Mouse (Mus musculus) telencephalon, adult 2 months (tissue): ENCODE results near the gene Etv6.
A peak's percentile ranks its signal among the peaks of the same experiment; 100 is the strongest.

ENCODE experiments used
- DNase-seq: peaks from one replicate; pipeline ENCODE4 v3.0.0-alpha.2; 2011; ENCODE audit warnings: low read depth, low spot score

Etv6 gene

DNA sequence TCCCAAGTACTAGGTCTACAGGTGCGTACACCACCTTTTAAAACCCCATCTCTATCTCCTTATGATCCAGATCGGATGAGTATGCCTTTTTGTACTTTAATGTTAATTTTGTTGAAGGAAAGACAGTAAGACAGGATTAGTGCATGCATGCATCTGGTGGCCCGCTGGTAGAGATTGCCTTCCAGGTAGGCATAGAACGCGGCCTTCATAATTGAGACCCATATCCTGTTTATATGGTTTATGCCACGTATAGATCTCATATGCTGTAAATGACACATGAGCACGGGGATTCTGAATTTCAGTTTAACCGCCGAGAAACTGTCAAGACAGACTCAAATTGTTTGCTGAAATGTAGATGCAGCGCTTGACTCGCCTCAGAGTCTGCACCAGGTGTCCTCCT lies 133.3 kb downstream of the Etv6 start:
- DNase-seq = no peak

DNA sequence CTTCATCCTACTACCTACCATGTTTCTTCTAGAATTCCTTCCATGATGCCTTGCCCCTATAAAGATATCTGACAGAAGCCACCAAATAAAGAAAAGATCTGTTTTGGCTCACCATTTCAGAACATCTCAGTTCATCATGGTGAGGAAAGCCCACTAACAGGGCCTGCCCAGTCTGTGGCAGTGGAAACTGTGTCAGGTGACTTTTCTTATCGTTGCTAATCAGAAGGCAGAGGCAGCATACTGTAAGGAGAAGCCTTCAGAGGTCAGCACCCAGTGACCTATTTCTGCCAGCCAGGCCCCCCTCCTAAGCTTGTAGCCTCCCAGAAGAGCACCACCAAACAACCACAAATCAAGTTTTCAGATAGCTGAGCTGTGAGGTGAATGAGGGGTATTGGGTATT lies 135.7 kb downstream of the Etv6 start:
- no peak for DNase-seq

DNA sequence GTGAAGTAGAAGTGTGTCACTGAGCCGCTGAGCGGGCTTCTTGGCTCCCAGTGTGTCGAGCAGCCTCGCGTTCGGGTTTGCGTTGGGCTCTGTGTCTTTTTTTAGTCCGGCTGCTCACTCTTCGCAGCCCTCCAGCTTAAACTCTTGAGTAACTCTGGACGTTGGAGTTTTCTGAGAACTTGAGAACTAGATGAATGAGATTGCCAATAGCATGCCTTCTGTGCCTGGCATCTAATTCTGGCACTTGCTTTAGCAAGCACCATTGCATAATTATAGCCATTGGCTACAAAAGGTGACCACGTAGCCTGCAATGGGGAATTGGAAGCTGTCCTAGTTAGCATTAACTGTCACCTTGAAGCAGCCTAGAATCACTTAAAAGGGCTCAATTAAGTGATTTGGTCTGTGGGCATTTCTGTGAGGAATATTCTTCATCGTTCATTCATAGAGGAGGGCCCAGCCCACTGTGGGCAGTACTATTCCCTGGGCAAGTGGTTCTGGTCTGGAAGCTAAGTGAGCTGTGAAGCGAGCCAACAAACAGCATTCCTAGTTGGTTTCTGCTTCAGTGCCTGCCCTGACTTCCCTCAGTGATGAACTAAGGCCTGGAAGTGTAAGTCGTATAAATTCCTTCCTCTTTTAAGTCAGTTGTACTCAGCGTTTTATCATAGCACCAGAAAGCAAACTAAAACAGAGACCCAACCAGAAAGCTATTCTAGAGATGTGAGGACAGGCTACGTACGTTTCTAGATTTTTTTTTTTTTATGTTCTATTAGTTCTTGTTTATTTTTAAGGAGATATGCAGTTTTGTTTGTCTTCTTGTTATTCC lies 136.6 kb downstream of the Etv6 start:
- peak; percentile 80 for DNase-seq

DNA sequence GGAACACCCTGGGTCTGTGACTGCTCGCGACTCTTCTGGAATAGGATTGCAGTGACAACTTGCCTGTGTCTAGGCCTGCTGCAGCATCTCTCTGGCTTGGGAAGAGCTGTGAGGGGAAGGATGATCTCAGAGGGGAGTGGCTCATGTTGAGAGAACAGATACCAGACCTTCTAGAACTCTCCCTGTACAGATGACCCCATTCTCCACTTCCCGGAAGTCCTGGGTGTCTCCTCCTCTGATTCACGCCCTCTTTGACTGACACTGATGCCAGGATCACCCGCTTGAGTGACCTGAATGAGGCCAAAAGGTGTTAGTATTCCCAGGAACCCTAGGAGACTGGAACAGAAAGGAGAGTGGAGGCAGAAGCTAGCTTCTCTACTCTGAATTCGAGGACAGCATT lies 137.9 kb downstream of the Etv6 start:
- no peak for DNase-seq

DNA sequence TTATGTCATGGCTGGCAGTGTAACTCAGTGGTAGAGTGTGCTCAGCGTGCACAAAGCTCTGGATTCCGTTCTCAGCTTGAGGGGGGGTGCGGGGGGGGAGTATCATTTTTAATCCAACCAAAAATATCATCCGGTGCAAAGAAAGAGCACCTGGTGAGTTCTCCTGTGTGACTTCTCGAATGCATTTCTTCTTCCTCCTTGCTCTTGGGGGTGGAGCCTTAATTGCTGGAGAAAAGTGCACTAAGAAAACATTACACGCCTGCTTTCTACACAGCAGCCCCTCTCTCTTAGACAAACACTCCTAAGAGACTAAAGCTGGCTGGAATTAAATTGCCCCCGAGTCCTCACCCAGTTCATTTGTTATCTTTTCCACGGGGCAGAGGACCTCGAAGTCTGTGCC lies 139.6 kb downstream of the Etv6 start:
- no peak for DNase-seq

DNA sequence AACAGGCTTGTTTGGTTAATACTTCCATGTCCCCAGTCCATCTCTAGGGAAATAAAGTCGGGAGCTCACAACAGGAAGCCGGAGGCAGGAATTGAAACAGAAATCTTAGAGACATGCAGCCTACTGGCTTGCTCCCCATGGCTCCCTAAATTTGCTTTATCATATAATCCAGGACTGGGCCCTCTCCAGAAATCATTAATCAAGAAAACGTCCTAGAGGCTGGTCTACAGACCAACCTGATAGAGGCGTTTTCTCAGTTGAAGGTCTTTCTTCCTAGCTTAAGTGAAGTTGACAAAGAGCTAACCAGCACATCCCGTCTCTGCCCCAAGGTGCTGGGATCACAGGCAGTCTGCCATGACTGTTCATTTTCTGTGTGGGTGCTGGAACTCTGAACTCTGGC lies 141.7 kb downstream of the Etv6 start:
- DNase-seq = no peak

DNA sequence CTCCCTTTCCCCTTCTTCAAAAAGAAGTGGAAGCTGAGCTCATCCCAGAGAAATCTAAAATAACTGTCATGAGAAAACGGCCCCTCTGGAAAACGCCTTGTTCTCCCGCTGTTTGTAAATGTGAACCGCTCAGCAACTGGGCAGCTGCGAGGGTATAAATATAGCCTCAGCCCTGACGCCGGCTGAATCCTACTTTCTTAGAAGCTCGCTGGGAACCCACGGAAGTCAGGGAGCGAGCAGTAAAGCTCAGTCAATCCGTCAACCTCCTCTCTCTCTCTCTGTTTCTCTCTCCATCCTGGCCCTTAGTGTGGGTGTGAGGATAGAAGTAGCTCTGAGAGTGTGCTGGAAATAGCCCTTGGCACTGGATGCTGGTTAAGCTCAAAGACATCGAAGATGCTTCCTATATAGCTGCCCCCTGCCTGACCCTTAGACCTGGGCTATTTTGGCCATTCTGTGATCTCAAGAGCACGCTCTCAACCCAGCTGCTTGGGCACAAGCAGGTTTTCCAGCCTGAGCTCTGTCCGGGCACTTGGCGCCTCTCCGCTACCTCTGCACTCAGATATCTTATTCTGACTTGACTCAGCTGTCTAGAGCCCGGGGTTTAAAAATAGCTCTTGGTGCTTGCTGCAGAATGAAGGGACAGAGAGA lies 146.9 kb downstream of the Etv6 start:
- DNase-seq = peak; percentile 87

DNA sequence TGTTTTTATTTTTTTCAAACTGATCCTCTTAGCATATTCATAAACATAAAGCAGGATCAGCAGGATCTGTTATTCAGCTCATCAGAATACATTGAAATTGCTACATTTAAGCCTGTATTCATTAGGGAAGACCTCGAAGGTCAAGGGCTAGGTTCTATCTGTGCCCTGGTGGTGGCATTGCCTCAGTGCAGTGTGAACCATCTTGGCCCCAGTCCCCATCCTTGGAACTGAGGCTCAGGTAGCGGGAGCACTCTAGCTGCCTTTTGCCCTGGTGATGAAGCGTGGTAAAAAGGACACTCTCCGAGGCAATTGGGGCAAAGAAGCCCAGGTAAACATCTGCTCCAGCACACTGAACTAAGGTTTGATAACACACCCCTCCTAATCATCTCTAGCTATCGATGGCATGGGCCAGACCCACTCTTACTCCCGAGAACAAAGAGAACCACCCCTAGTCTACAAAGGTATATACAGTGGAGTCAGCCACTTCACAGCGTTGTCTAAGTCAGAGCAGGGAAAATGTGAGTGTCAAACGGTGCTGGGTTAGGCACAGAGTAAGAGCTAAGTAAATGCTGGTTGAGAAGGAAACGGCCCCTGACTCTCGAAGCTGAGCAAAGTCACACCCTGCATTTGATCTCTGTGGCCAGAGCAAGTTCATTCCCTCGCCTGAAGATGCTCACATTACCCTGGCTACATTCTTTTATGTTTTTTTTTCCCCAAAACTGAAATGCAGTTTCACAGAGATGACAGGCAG lies 148.3 kb downstream of the Etv6 start:
- DNase-seq = no peak

DNA sequence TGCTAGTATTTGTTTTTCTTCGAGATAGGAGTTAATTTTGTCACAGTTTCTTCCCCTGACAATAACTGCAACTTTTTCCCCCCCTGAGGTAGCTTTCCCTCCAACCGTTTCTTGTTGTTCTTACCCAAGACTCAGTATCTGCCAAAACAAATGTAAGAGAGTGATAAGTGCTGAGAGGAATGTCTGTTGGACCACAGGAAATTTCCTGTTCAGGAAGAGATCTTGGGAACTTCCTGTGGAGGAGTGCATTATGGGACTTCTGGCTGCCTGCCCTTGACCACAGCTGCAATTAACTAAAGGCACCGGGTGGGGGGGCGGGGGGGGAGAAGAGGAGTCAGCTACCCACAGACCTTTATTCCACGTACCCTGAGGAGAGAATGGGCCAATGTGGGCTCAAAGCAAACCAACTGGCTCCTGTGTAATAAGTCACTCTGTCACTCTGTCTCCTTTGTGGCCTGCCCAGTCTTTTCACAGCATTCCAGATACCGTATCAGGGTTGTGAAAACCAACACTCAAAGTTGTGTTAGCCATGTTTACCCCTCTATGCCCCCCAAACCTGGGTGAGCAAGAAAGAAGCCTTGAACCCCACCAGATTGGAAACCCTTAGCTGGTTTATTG lies 150.9 kb downstream of the Etv6 start:
- no peak for DNase-seq

DNA sequence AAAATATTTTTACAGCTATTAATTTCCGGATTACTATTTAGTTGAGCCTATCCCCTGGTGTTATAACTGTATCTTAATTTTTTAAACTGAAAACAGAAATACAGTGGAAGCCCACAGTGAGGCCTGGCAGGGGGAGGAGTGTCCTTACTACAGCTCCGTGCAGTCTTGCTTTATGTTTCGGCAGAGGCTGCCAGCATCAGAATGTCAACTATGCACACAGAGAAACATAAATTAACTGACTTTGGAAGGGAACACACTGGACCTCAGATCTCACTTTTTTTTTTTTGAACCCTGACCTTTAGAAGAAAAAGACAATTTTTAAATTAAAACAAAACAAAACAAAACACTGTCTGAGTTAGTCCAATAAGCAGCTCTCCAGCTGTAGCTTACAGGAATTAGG lies 153.2 kb downstream of the Etv6 start:
- DNase-seq = no peak

DNA sequence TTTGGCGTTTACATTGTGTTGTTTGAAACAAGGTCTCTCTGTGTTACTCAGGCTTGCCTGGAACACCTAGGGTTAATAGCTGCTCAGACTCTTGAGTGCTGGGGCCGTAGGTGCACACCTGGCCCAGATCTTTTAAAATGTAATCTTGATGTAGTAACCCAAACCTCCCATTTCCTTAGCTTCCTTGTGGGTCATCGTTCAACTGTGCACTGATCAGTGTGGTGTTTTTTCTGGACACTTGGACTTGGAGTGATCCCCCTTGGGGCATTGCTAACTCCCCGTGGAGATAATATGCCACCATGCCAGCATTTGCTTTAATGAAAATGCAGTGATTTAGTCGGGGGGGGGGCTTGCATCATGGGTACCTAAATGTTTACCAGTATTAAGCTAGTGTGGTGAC lies 153.7 kb downstream of the Etv6 start:
- no peak for DNase-seq

DNA sequence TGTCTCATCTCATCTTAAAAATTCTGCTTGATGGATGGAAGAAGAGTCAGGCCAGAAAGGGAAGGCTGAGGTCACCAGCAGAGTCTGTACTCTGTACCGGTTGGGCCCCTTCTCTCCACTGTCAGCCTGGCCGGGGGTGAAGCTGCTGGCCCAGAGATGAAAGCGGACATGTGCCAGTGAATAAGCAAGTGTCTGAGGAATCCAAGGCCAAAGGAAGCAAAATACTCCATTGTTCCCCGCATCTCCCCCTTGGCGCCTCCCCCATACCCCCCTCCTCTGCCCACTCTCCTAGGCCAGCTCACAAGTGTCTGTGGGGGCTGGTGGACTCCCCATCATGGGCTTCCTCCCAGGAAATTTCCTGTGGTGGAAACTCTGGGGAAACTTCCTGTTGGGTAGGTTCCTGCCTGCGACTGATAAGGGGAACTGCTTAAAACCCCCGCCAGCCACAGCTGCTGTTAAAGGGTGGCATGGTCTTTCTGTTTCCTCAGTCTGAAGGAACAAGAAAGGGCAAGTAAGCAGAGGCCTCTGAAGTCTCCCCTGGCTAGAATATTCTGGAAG lies 154.2 kb downstream of the Etv6 start:
- no peak for DNase-seq

DNA sequence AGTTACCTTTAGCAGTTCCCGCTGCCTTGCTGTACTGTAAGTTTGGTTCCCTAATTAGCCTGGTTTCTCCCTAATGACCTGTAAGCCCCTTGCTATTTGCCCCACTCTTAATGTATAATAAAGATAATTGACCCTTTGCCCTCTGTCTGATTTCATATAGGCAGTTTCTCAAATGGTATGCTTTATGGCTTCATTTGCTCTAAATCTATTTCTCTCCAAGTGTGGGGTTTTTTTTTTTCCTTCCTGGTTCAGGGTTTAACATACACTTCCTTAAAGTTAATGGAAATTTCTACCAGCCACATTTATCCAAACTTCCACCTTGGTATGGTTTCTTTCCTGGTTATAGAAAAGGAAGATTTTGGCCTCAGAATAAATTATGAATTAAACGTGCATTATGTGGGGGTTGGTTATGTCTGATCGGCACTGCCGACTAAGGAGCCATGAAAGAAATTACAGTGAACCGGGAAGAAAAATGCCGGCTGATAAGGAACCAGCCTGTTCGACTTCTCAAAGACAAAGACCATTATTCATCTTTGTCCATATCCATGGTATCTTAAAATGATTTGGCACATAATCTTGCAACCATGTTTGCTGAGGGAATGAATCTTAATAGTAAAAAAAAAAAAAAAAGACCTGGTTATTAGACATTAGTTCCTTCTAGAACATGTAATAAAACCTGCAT lies 155.2 kb downstream of the Etv6 start:
- DNase-seq = no peak

DNA sequence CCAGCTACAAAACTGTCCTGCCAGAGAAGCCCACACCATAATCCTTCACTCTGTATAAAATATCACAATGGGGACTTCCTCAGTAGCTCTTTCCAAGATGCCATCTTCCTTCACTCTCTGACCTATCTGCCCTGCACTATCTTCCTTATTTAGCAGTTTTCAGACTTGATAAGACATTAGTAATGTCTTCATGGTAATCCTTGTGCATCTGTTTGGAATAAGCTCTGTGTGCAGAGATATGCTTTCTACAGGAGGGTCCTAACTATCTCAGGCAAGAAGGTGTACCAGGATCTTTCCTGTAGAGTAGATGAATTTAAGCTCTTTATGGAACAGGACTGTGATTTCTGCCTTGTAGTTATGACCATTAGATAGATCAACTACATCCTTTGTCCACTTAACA lies 157.2 kb downstream of the Etv6 start:
- no peak for DNase-seq

DNA sequence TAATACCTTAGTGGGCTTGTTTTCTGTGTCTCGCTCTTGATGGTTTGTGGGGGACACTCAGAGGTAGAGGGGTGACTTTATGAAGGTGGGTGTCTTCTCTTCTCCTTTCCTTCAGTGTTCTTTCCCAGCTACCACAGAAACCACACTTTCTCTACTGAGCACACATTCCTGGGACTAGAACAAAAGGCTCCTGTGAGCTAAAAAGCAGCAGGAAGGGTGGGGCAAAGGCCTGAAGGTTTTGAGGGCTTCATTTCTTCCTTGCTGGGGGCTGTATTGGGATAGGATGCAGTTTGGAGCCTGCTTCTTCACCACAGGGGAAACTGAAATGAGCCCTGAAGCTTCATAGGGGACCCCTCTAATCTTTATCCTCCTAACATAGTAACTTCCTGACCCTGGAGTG lies 164.4 kb downstream of the Etv6 start:
- no peak for DNase-seq

DNA sequence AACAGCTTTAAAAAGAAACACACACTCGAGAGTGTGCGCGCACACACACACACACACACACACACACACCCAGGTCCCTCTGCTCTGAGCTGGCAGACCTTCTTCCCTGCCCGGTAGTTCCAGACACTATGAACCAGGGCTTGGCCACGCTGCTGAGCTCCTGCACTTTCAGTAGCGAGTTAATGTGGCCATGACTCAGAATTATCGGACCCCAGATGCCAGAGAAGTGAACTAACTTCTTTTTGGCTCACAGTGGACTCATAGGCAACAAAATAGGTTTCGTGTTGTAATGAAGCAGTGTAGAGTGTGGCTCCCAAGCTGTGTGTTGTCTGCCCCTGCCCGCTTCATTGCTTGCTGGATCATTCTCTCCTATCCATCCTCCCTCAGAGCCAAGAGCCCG lies 165.1 kb downstream of the Etv6 start:
- no peak for DNase-seq

DNA sequence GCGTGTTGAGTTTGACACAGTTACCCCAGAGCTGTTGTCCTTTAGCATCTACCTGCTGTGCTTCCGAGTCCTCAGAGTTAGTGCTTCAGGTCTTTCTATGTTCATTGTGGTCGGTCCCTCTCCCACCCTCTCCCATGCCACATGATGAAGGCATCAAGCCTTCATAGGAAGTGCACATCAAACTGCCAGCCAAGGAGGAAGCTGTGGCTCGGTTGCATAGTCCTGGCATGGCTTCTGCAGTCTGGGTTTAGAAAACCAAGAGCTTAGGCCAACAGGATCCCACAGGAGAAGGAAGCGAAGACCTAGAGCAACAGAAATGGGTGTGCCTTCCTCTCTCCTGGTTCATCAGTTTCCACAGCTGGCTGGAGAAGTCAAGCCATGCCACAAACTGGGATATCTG lies 166.7 kb downstream of the Etv6 start:
- DNase-seq = no peak

DNA sequence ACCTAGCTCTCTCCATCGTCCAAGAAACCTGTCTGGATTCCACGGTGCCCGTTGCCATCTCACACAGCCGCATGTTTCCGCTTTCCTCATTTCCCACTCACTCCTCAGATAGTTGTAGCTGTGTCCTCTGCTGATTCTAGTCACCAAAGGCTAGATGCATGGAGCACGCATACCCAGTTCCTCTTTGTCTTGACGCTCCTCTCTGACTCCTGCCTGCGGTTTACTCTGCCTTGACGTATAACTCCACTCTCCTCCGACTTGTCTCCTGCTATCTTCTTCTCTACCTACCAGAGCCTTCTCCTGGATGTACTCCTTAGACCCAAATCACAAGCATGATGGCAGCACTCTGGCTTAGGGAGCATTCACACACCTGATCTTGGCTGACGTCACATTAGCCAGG lies 169.7 kb downstream of the Etv6 start:
- no peak for DNase-seq

DNA sequence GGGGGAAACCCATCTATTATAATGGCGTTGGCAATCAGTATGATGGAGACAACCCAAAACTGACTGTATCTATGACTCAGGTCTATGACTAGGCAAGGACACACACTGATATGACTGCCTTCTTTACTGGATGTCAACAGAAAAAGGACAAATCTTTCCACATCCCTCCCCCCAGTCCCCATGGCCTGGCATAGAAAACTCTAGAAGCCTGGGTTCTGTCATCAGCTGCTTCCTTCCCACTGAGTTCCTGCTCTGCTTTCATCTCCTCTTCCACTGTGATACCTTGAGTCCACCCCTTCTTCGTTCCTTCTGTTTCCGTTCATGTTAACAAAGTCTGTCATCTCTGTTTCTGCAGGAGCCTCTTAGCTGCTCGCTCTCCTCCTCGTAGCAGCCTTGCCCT lies 170.2 kb downstream of the Etv6 start:
- no peak for DNase-seq

DNA sequence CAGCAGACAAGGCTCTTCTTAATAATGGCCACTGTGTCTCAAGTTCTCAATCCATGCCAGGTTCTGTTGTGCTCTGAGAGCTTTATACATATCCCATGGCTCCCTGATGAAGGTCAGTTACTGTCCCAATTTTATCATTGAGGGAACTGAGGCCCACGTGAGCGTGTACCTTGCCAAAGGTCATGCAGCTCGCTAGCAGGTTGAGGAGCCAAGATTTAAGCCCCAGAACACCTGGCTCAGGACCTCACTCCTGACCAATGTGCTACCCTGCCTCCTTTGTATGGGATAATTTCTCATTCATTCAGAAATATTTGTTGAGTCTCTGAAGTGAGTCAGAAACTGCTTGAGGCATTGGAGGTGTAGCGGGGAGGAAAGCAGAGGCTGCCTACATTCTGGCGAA lies 170.8 kb downstream of the Etv6 start:
- no peak for DNase-seq

DNA sequence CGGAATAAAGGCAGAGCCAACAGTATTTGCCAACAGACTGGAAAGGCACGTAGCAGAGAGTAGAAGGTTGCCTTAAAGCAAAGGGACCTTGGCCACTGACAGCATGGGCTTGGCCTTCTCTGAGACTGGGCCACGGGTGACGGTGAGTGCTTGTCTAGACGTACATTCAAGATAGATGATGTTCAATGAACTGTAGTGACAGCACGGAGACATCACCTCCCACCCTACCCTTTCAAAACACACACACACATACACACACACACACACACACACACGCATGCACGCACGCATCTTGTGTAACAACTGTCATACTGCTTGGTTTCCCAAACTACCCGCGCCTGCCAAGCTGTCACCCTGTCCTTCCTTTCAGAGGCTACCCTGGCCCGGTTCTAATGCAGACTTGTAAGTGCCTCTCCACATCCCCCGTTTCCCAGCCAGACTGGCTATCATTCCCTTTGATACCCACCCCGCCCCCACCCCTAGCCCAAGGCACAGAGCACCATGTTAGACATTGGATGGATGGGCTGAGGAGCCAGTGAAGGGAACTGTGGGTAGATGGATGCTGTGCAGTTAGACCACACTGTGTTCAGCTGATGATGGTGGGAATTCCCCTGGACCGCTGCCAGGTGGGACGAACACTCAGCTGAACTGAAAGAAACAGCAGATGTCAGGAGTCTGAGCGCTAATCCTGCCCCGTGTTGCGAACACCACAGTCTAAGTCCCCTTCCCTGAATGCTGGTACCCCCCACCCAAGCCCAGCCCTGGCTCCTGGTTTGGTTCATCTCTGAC lies 172.1 kb downstream of the Etv6 start:
- no peak for DNase-seq
